Mouse (Mus musculus) testis, postnatal 14 days (tissue): ENCODE measurements around the gene Dscaml1.

Experiments used
- DNase-seq: peaks from one replicate; pipeline ENCODE4 v3.0.0; 2021; ENCODE audit warnings: low spot score

Gene Dscaml1

DNA sequence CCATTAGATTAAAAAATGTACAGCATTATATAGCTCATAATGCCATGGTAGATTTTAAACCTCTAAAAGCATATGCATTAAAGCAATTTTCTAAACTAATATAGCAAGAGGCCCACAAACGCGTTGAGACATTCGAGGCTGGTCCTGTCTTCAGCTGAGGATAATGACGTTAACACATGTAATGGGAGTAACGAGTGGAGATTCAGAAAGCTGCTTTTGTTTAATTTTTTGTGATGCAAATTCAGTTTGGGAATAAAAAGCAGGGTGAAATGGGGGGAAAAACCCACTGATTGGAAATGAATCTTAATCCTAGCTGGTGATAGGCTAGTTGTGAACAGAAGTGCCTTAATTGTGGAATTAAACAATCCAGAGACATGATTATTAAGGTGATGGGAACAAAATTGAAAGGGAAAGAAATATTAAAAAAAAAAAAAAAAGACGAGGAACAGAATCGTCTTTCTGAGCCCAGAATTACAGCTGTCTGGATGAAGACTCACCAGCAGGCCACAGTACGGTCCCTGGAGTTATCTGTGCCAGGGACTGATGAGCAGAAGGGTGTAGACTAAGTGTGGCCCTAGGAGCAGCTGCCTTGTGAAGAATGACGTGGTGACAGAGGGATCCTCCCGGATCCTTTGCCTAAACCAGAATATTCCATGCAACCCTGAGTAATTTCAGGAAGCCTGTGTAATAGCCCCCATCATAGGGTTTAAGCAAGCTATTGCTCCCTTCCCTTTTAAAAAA is 84.5 kb downstream of the Dscaml1 start:
- no peak for DNase-seq

DNA sequence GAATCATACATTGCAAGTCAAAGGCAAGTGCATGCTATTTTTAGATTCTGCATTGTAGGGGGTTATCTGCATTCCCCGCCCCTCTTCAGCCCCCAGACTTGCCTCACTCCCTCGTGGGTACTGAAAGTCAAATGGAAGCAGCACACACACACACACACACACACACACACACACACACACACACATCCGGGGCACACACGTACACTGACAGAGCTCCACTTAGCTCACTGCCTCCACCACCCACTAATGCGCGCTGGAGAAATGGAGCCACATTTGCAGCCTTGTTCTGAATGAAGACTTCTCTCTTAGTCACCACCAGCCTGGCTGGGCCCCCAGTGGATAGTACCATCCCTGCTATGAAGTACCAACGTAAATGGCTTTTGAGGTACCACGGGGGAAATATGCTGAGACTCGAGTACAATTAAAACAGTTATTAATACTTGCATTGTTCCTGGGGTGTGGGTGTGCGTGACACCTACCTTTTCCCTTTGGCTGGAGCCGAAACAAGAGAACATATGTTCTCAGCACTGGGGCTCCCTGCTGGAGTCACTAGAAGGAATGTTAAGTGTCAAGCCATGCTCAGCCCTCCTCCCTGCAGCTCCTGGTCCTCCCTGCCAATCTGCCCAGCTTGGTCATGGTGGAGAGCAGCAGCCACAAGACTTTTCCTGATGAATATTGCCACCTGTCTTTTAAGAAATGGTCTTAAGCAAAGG is 91.7 kb downstream of the Dscaml1 start:
- DNase-seq: no peak

DNA sequence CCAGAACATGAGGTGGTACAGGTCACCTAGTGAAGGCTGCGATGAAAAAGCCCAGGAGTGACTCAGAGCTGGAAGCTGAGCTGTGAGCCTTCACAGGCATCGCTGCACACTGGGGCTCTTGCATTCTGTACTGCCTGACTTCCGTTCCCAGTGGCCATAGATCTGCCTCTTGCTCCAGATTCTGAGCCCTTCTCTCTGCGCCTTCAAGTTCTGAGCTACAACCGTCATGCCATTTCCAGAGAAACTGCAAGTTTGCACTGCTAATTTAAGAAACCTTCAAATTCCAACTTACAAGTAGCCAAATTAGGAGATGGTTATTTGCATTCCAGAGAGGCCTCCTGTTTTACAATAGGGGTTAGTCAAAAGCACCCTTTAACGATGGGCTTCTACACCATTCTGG is 93.4 kb downstream of the Dscaml1 start:
- no peak for DNase-seq

DNA sequence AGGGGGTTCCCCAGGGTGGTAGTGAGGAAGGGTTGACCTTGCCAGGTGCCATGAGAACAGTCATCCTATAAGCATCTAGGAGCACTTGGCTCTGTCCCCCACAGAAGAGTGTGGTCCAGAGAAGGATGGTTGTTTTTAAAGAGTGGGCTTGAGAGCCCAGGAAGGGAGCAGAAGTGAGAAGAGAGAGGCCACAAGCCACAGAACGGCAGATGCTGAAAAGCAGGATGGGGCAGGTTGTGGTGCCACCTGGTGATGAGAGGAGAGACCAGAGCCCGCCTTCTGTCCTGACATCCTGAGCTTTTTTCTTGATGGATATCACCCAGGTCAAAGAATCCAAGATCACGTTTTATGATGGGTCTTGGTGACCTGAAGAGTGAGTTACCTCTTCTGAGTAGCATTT is 96.4 kb downstream of the Dscaml1 start:
- DNase-seq: no peak

GRCm38 (mm10) chr9:45524505-45524904 is 98.1 kb downstream of the Dscaml1 start:
- no peak for DNase-seq

- DNase-seq: no peak
These were observed 106.8 kb downstream of the Dscaml1 start for GRCm38 (mm10) chr9:45533253-45533652.

DNA sequence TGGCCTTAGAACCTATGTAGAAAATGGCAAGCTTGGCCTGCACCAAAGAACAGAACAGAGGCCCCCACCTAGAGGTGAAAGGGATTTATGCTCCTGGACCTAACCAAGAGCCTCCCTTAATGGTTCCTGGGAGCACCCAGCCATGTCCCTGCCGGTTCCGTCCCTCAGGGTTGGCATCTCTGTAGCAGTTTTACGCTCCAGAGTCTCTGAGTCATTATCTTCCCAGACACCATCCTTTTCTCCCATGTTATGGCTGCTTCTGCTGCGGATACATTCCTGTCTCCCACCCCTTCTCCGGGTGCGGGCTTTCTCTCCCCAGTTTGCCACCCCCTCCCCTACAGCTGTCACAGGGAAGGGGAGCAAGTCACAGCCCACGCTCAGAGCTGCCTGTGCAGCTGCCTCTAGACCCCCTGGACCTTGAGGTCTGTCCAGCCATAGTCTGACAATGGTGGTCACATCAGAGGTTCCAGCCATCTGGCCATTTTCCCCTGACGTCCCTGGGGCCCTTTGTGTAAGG is 108.1 kb downstream of the Dscaml1 start:
- DNase-seq: no peak

- DNase-seq: no peak
These were observed 111.2 kb downstream of the Dscaml1 start for GRCm38 (mm10) chr9:45537649-45538048.

GRCm38 (mm10) chr9:45539265-45540044 is 113.0 kb downstream of the Dscaml1 start:
- DNase-seq: no peak

DNA sequence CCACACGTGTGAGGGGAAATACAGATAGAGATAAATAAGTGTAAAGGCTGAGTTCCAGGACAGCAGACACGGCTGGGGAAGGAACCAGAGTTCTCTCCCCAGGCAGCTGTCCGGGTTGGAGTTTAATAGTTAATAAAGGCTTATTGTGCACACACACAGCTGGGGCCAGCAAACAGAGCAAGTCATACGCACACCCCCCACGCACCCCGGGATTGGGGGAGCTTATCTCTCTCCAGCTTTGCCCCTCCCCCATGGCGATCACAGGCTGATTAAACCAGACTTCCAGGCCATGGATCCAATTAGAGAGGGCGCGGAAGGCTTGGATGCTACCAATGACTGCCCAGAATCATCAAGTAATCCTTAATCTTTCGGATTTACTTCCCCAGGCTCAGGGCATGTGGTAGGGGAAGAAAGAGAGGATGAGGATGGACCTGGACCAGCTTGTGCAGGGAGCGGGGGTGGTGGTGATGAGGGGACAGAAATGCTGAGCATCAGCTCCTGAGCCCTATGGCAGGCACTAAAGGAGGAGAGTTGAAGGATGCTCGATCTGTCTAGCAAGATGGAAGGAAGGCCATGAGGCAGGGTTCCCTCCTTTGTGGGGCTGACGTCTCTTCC is 119.7 kb downstream of the Dscaml1 start:
- DNase-seq: no peak

DNA sequence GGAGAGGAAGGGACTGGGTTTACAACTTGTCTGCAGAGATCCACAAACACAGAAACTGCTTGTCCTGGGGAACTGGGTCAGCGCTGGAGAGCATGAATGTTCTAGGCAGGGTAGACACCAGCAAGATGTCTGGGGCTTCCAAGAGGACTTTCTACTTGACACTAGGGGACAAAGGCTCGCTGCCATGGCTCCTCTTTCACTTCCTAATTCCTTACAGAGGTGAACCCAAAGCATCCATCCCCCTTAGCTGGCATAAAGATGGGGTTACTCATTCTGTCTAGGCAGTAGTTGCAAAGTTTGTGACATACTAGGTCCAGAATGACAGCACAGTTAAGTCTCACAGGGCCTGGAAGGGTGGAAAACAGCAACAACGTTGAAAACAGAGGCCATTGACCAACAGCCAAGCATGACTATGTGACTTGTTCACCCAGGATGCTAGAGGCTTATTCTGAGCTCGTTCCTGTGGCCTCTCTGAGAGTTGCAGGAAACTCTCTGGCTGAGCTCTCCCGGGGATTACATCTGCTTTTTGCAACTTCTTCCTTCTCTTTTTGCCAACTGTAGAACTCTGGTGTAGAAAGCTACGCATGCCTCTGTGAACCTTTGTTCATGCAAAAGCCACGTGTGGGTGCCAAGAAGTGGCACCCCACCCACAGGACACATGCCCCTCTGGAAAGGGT is 120.6 kb downstream of the Dscaml1 start:
- DNase-seq: no peak

GRCm38 (mm10) chr9:45549796-45550195 is 123.4 kb downstream of the Dscaml1 start:
- DNase-seq: no peak

DNA sequence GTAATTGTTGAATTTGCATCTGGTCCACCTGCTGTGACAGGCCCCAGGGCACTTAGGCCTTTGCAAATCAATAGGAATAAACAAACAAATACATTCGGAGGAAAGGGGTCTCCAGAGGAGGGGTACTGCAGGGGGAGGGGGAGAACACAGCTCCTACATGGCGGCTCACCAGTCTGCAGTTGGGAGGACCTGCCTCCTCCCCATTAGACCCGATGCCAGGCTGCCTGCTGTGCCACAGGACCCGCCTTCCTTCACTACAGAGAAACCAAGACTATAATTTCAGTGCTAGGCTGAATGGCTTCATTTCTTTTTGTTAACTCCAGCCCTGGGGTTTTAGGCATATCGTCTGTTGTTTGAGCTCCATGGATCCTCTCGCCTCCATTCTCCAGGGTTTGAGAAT is 123.8 kb downstream of the Dscaml1 start:
- DNase-seq: no peak

- DNase-seq: no peak
These were observed 124.2 kb downstream of the Dscaml1 start for GRCm38 (mm10) chr9:45550662-45551061.

DNA sequence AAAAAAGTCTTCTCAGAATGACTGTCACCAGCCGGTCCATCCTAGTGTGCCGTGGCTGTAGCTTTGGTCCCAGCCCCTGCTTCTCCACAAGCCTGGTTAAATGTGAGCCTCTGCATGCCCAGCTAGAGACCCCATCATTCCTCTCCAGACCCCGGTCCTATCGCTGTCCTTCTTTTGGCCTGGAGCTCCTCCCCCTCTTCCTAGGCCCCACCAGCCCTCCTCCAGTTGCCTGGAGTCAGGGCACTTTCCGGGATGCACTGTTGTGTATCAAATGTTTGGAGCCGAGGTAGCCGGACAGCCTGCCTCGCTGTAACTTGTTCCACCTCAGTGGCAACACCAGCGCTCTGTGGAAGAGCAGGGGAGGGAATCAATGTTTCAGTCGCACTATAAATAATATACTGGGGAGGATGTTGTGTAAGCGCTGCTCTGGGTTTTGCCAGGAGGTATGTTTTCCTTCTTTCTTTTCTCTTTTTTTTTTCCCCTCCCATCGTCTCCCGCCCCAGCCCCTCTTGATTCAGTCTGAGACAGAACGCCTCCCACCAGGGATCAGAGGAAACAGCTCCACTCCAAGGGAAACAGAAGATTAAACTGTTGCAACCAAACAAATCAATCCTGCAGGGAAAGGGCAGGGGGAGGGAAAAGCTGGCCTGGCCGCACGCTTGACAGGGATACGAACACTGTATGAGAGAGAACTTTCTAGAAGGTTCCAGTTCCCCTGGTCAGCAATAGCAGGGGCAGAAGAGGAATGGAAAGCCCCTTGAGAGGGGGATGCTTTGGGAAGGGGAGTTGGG is 128.8 kb downstream of the Dscaml1 start:
- peak; percentile 21 for DNase-seq

DNA sequence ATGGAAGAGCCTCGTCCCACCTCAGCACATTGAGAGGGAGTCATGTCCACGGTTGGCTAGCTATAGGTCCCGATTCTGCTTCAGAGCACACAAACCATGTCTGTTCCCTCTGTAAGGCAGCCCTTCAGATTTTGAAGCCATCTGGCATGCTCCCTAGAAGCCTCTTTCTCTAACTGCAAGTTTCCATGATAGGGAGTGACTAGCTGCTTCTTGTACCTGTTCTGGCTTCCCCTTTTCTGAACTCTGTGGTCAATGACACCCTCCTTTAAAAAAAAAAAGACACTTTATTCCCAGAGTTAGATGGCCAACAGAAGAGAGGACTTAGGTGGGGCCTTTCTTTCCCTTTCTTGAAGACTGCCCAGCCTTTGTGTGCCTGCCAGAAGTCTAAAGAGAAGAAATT is 130.5 kb downstream of the Dscaml1 start:
- DNase-seq: no peak

DNA sequence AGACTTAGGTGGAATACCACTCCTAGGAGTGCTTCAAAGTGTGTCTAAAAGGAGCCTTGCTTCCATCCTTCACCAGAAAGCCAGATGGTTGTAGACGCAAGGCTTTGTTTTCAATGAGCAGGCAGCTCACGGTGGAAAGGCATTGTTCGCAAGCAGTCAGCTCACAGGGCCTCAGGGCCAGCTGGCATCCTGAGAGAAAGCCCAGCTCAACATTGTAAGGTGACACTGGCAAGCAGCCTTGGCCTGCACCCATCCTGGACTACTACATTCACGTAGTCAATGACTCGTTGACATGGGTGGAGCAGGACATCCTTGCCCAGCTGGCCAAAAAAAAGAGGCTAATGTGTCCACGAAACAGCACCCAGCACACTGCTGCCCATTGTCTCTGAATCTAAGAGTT is 134.6 kb downstream of the Dscaml1 start:
- no peak for DNase-seq

DNA sequence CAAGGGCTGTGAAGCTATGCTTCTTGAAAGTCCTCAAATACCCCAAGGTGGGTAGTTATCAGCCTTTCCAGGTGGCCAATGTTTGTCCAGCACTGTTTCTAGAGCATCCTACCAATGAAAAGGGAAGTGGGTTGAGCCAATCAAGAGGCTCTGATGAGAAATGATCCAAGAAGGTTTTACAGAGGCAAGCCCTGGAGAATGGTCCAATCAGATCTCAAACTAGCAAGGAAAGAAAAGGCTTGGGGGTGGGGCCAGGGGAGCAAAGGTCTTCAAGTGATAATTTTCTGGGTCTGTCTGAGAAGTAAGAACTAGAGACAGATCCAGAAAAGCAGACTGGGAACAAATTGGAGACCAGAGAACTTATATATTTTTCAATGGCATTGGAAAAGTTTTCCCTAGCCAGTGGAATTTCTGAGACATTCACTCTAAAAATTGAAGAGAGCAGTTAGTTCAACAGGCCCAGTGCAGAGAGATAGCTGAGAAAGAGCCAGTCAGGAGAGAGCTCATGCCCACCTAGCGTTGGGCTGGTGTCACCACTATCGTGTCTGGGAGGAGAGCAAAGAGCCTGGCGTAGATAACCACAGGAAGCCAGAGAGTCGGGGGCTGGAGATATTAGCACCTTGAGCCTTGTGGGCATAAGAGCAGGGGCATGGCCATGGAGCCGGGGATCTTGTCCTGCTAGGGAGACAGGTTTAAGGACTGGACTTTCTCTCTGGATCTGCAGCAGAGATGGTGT is 140.6 kb downstream of the Dscaml1 start:
- DNase-seq: no peak

DNA sequence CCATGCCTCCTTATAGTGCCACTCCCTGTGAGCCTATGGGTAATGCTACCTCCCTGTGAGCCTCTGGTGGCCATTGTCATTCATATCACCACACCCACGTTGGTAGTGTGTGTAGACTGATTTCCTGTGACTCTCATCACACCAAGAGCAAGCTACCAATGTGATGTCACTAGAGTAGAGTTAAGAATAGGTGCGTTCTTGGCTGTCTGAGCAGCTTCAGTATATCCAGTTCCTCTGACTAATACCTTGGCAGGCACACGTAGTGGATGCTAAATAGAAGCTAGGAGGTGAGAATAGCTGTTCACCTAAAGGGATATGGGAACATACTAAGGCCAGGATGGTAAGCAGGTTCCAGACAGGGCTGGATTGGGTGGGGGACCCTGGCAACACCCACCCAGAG is 143.3 kb downstream of the Dscaml1 start:
- DNase-seq: no peak

GRCm38 (mm10) chr9:45570346-45570745 is 143.9 kb downstream of the Dscaml1 start:
- no peak for DNase-seq
